Mouse (Mus musculus): ENCODE data around the gene Tsc22d3.

DNA sequence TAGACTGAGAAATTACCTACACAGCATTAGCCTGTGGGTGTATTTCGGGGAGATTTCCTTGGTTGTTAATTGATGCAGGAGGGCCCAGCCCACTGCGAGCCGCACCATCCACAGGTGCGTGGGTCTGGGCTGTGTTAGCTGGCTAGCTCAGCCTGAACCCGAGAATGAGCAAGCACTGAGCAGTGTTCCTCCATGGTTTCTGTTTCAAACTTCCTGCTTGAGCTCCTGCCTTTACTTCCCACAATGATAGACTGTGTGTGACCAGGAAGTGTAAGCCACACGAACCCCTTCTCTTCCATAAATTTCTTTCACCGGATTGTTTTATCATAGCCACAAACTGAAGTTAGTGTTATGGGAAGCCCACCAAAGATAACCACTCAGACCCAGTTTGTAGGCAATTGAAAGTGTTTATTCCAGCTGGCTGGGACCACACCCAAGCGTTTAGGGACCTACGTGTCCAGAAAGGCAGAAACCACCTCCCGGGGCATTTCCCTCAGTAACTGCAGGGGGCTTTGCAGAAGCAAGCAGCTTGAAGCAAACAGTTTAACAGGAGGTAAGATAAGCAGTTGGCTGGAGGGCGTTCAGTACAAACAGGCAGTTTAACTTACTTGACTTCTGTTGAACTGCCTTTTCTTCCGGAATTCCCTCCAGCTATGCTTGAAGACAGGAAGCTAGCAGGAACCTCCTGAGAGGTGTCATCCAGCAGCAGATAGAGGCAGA lies 24.6 kb upstream of the Tsc22d3 start:
- TF ChIP-seq CTCF (IDR thresholded peaks at IDR 0.05): no peak
- no peak for TF ChIP-seq EP300 (IDR thresholded peaks at IDR 0.05; ENCODE audit: insufficient read depth, low read depth, low read length)
- TF ChIP-seq POLR2A (IDR thresholded peaks at IDR 0.05; ENCODE audit: insufficient read depth, low read depth, low read length): no peak
